Mouse (Mus musculus) neural tube, embryonic 13.5 days (tissue): ENCODE results near the gene Sik2. TPM values are rescaled to one million over a fixed set of nuclear protein-coding genes. Genes with fewer than 3 reads are reported as not detected.

Experiments
- ATAC-seq: fragments of 200-750 bp; cut with Nextera tagmentation; 2 replicates; pipeline ENCODE4 v1.8.0; 2017; ENCODE audit warnings: low read depth, mild to moderate bottlenecking, moderate TSS enrichment, moderate library complexity
- H3K27ac ChIP-seq: fragments of 300-500 bp; sonication (generic); replicated peaks from 2 replicates; pipeline ENCODE4 v1.5.1; 2015; ENCODE audit warnings: moderate library complexity, mild to moderate bottlenecking, inconsistent platforms
- H3K27me3 ChIP-seq: fragments of 300-500 bp; sonication (generic); 2 replicates; pipeline ENCODE4 v1.6.1; 2015; ENCODE audit warnings: mild to moderate bottlenecking, inconsistent platforms
- H3K36me3 ChIP-seq: fragments of 300-500 bp; sonication (generic); 2 replicates; pipeline ENCODE4 v1.6.1; 2015; ENCODE audit warnings: mild to moderate bottlenecking, inconsistent platforms
- H3K4me1 ChIP-seq: fragments of 300-500 bp; sonication (generic); replicated peaks from 2 replicates; pipeline ENCODE4 v1.6.1; 2015; ENCODE audit warnings: inconsistent platforms
- H3K4me2 ChIP-seq: fragments of 300-500 bp; sonication (generic); 2 replicates; pipeline ENCODE4 v1.6.1; 2015; ENCODE audit warnings: inconsistent platforms, mild to moderate bottlenecking, moderate library complexity
- H3K4me3 ChIP-seq: fragments of 300-500 bp; sonication (generic); 2 replicates; pipeline ENCODE4 v1.5.1; 2015; ENCODE audit warnings: mild to moderate bottlenecking, inconsistent platforms
- H3K9ac ChIP-seq: fragments of 300-500 bp; sonication (generic); 2 replicates; pipeline ENCODE4 v1.6.1; 2015; ENCODE audit warnings: moderate library complexity, mild to moderate bottlenecking, inconsistent platforms
- H3K9me3 ChIP-seq: fragments of 300-500 bp; sonication (generic); 2 replicates; pipeline ENCODE4 v1.6.1; 2016; ENCODE audit warnings: inconsistent platforms
- WGBS: fragments of 180-500 bp; shearing (Covaris S2); methylation state at CpG from one replicate; pipeline ENCODE4 v1.1.7; 2015; 5-methylcytosine and 5-hydroxymethylcytosine counted together
- polyA plus RNA-seq: library from polyadenylated mRNA; unstranded; fragments of >200 nt; fragmentation: Nextera tagmentation; extraction: Ambion mirVana; gene quantifications from 2 replicates; pipeline ENCODE4 v1.2.1, GENCODE M21; 2015

Gene Sik2
- polyA plus RNA-seq, 1 experiment from 2014 or later, result 15.5 TPM

GRCm38 (mm10) chr9:50974631-50975030, 34.2 kb downstream of the Sik2 start:
- no peak overlapping the region for H3K9ac ChIP-seq
- ATAC-seq, result no peak
- peaks cover 8% of the 10 kb centered on the region for H3K4me1 ChIP-seq
- no peaks in the 10 kb centered on the region for H3K9me3 ChIP-seq
- no peak overlapping the region for H3K4me2 ChIP-seq
- no peak overlapping the region for H3K4me3 ChIP-seq
- H3K27ac ChIP-seq, result no peak overlapping the region
- H3K27me3 ChIP-seq, result no peaks in the 10 kb centered on the region
- H3K36me3 ChIP-seq, result no peaks in the 10 kb centered on the region
- WGBS, result 85% methylated on average over 7 of the region's 7 CpGs

DNA sequence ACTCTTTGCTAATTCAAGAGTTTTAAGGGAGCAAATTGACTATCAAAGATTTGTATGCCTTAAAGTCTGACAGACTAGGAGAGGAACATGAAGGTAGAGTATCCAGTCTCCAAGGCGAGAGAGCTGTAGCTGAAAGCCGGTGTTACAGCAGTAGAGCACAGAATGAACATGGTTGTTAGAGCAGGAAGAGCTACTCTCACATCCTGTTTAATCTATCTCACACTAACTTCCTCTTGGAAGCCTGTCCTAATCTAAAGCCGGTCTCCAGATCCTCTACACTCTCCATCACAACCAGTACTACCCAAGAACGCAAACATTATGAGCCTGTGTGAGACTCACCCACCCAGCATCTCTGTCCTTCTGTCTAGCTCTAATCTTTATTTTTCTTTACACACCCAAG, 38.5 kb downstream of the Sik2 start:
- H3K4me1 ChIP-seq, result no peaks in the 10 kb centered on the region; the same call in 1 of the 2 replicates
- no peak for ATAC-seq
- no peak overlapping the region for H3K27ac ChIP-seq
- H3K36me3 ChIP-seq, result no peaks in the 10 kb centered on the region
- H3K9me3 ChIP-seq, result no peaks in the 10 kb centered on the region
- no peaks in the 10 kb centered on the region for H3K27me3 ChIP-seq
- H3K4me3 ChIP-seq, result no peak overlapping the region
- H3K9ac ChIP-seq, result no peak overlapping the region
- WGBS, result 90% methylated on average over 4 of the region's 4 CpGs
- no peak overlapping the region for H3K4me2 ChIP-seq

GRCm38 (mm10) chr9:50969266-50969665, 39.6 kb downstream of the Sik2 start:
- H3K27ac ChIP-seq, result no peak overlapping the region
- no peaks in the 10 kb centered on the region for H3K9me3 ChIP-seq
- no peak overlapping the region for H3K4me3 ChIP-seq
- H3K27me3 ChIP-seq, result no peaks in the 10 kb centered on the region
- WGBS, result 86% methylated on average over 3 of the region's 3 CpGs
- ATAC-seq, result no peak
- H3K4me1 ChIP-seq, result no peaks in the 10 kb centered on the region; the same call in 1 of the 2 replicates
- H3K4me2 ChIP-seq, result no peak overlapping the region
- no peak overlapping the region for H3K9ac ChIP-seq
- H3K36me3 ChIP-seq, result no peaks in the 10 kb centered on the region

- H3K4me2 ChIP-seq, result no peak overlapping the region
- H3K9me3 ChIP-seq, result no peaks in the 10 kb centered on the region
- H3K36me3 ChIP-seq, result no peaks in the 10 kb centered on the region
- WGBS, result 91% methylated on average over 2 of the region's 2 CpGs
- H3K9ac ChIP-seq, result no peak overlapping the region
- H3K4me3 ChIP-seq, result no peak overlapping the region
- H3K4me1 ChIP-seq, result no peaks in the 10 kb centered on the region; the same call in 1 of the 2 replicates
- no peak overlapping the region for H3K27ac ChIP-seq
- H3K27me3 ChIP-seq, result no peaks in the 10 kb centered on the region
- no peak for ATAC-seq
These were observed 42.6 kb downstream of the Sik2 start for GRCm38 (mm10) chr9:50966277-50966676.

DNA sequence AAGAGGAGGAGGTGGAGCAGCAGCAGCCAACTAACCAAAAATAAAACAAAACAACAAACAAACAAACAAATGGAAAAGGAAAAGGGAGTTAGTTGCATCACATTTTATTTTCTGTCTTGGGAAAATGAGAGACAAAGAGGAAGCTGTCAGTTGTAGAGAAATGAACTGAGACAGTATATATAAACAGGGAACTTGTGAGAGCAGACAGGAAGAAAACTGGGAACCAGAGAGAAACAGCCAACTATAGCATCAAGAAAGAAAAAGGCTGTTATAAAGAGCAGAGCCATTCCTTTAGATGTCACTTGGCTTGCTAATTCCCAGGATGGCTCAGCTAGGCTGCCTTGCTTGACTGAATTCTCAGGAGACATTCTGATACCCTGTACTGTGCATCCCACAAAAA, 43.5 kb downstream of the Sik2 start:
- ATAC-seq, result no peak
- Histone ChIP-seq H3K36me3 (no peaks in the 10 kb centered on the region), H3K9me3 (no peaks in the 10 kb centered on the region), H3K27me3 (no peaks in the 10 kb centered on the region), H3K4me2 (no peak overlapping the region), H3K9ac (no peak overlapping the region), H3K4me1 (no peaks in the 10 kb centered on the region; the same call in 1 of the 2 replicates), H3K4me3 (no peak overlapping the region), H3K27ac (no peak overlapping the region)

DNA sequence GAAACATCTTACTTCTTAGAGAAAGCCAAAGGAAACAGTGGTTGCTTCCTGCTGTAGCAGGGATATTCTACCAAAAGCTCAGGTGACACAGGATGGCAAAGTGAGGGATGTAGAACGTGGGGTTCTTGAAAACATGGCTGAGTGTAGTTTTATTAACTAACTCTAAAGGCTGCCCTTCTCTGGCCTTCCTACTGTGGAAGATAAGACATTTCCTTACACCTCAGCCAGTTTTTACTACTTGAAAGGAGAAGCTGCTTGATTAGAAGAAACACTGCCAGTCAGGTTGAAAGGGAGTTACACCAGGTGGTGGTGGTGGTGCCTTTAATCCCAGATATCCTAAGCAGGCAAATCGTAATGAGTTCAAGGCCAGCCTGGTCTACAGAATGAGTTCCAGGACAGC, 44.0 kb downstream of the Sik2 start:
- Histone ChIP-seq H3K9me3 (no peaks in the 10 kb centered on the region), H3K27ac (no peak overlapping the region), H3K9ac (no peak overlapping the region), H3K4me2 (no peak overlapping the region), H3K27me3 (no peaks in the 10 kb centered on the region), H3K4me1 (no peaks in the 10 kb centered on the region; the same call in 1 of the 2 replicates), H3K36me3 (no peaks in the 10 kb centered on the region), H3K4me3 (no peak overlapping the region)
- no peak for ATAC-seq
- 85% methylated on average over 2 of the region's 2 CpGs for WGBS

DNA sequence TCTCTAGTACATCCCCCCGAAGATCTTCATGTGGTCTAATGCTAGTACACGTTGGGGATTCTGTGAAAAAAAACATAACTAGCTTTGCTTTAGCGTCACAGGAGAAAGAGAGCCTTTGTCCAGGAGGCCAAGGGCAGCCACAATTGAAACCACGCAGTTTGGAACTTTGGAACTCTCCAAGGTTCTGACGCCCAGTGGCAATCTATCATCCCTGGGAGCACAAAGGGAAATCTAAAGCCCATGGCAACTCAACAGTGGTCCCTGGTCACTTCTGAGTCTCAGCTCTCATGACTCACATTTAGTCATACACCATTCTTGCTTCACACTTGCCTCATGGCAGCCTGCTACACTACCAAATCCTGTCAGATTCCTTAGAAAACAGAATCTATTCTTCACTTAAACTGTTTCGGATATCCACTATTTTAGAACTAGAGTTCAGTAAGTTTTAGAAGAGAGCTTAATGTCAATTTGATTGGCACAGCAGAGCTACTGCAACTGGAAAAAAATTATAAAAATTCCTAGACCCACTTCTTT, 50.9 kb downstream of the Sik2 start:
- H3K4me1 ChIP-seq, result no peaks in the 10 kb centered on the region
- WGBS, result 44% methylated on average over 6 of the region's 6 CpGs
- H3K36me3 ChIP-seq, result no peaks in the 10 kb centered on the region
- no peak overlapping the region for H3K27ac ChIP-seq
- H3K4me2 ChIP-seq, result no peak overlapping the region
- no peaks in the 10 kb centered on the region for H3K9me3 ChIP-seq
- no peaks in the 10 kb centered on the region for H3K27me3 ChIP-seq
- no peak for ATAC-seq
- H3K4me3 ChIP-seq, result no peak overlapping the region
- H3K9ac ChIP-seq, result no peak overlapping the region

GRCm38 (mm10) chr9:50955176-50955575, 53.7 kb downstream of the Sik2 start:
- Histone ChIP-seq H3K27ac (no peak overlapping the region), H3K4me3 (no peak overlapping the region), H3K27me3 (no peaks in the 10 kb centered on the region), H3K4me1 (no peaks in the 10 kb centered on the region), H3K4me2 (no peak overlapping the region), H3K9me3 (no peaks in the 10 kb centered on the region), H3K36me3 (0 out of 2 replicates have a peak, but pooled peaks cover 4% of the 10 kb centered on the region), H3K9ac (no peak overlapping the region)
- ATAC-seq, result no peak
- 94% methylated on average over 3 of the region's 3 CpGs for WGBS

DNA sequence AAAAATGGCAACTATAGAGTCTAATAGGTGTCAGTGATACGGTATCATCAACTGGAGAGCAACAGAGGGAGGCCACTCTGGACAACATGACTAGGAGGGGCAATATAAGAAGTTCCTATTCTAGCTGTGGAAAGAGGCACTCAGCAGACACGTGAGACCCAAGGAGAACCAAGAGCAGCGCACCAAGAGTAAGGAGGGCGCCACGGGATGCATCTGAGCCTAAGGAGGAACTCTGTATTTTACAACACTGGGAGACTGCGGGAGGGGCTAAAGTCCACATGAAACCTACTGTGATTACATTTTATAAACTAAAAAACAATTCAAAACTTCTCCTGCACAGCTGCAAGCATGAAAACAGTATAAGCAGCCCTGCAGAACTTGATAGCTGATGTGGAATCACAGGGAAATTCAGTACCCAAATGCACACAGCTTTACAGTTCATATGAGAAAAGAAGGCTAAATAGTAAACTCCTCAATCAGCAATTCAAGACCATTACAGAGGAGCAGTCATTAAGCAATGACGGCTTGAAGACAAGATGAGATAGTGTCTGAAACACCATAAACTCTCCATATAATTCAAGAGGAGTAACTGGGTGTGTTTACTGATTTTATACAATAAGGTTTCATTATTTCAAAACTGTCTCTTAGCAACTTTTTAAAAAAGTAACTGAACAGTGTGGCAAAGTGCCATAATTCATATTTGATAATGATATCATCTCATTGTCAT, 60.6 kb downstream of the Sik2 start:
- 0 out of 2 replicates have a peak, but pooled peaks cover 4% of the 10 kb centered on the region for H3K36me3 ChIP-seq
- H3K9ac ChIP-seq, result no peak overlapping the region
- H3K27ac ChIP-seq, result no peak overlapping the region
- no peaks in the 10 kb centered on the region; the same call in 1 of the 2 replicates for H3K4me1 ChIP-seq
- 89% methylated on average over 7 of the region's 7 CpGs for WGBS
- no peak for ATAC-seq
- no peaks in the 10 kb centered on the region for H3K27me3 ChIP-seq
- no peak overlapping the region for H3K4me3 ChIP-seq
- H3K4me2 ChIP-seq, result no peak overlapping the region
- H3K9me3 ChIP-seq, result no peaks in the 10 kb centered on the region

GRCm38 (mm10) chr9:50946338-50946737, 62.5 kb downstream of the Sik2 start:
- Histone ChIP-seq H3K9ac (no peak overlapping the region), H3K4me2 (no peak overlapping the region), H3K27ac (no peak overlapping the region), H3K27me3 (no peaks in the 10 kb centered on the region), H3K9me3 (no peaks in the 10 kb centered on the region), H3K4me1 (no peaks in the 10 kb centered on the region; the same call in 1 of the 2 replicates), H3K36me3 (no peaks in the 10 kb centered on the region), H3K4me3 (no peak overlapping the region)
- no peak for ATAC-seq
- 74% methylated on average over 1 of the region's 1 CpGs for WGBS

- Histone ChIP-seq H3K9ac (no peak overlapping the region), H3K9me3 (no peaks in the 10 kb centered on the region), H3K27me3 (no peaks in the 10 kb centered on the region), H3K4me1 (no peaks in the 10 kb centered on the region; the same call in 1 of the 2 replicates), H3K27ac (no peak overlapping the region), H3K4me3 (no peak overlapping the region), H3K4me2 (no peak overlapping the region), H3K36me3 (no peaks in the 10 kb centered on the region)
- 92% methylated on average over 1 of the region's 1 CpGs for WGBS
- ATAC-seq, result no peak
These were observed 64.0 kb downstream of the Sik2 start for GRCm38 (mm10) chr9:50944826-50945225.

GRCm38 (mm10) chr9:50942711-50943110, 66.2 kb downstream of the Sik2 start:
- no peaks in the 10 kb centered on the region; the same call in 1 of the 2 replicates for H3K4me1 ChIP-seq
- H3K27me3 ChIP-seq, result no peaks in the 10 kb centered on the region
- H3K27ac ChIP-seq, result no peak overlapping the region
- no peaks in the 10 kb centered on the region for H3K9me3 ChIP-seq
- no peak overlapping the region for H3K4me2 ChIP-seq
- no peak overlapping the region for H3K4me3 ChIP-seq
- no peaks in the 10 kb centered on the region for H3K36me3 ChIP-seq
- H3K9ac ChIP-seq, result no peak overlapping the region
- WGBS, result 87% methylated on average over 2 of the region's 2 CpGs
- no peak for ATAC-seq
